Mouse (Mus musculus) ES-CJ7 (cell line): ENCODE measurements around the gene Gfpt1.
"Not testable (repeated sequence)": the region's sequence is repeated elsewhere in the genome, so short reads cannot be mapped to it uniquely, and the experiment has no call there.

ENCODE experiments used
- DNase-seq: peaks from one replicate; pipeline ENCODE4 v3.0.0; 2011; ENCODE audit warnings: low read depth, low spot score

The Gfpt1 gene

GRCm38 (mm10) chr6:87041431-87041830 is 1.2 kb upstream of the Gfpt1 start:
- DNase-seq = no peak

DNA sequence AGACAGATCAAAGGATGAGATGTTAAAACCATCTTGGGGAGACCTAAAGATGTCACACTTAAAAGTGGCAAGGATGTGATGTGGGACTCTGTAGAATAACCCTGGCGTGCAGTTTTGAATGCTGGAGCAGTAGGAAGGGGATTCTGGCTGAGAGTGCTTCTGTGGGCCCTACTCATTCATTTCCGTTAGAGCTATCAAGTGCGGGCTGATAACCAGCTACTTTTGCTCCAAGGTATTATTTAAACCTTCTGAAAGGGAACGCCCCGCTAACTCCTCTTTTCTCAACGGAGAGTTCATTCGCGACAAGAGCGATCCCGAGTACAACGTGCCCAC is 676 bp upstream of the Gfpt1 start:
- no peak for DNase-seq

DNA sequence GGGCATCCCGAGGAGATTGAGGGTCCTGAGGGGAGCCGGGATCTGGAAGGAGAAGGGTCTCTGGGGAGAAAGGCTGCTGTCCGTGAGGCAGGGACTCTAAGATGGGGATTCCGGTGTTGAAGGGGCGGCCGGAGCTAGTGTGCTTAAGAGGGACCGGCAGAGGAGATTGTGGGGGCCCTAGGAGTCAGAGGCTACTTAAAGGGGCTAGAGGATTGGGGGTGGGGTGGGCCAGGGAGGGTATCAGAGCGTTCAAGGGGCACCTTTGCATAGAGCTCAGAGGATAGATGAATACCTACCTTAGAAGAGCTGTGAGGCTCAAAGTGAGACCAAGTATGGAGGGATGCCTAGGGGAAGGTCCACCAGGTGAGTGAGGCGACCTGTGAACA is 478 bp downstream of the Gfpt1 start:
- DNase-seq = no peak

DNA sequence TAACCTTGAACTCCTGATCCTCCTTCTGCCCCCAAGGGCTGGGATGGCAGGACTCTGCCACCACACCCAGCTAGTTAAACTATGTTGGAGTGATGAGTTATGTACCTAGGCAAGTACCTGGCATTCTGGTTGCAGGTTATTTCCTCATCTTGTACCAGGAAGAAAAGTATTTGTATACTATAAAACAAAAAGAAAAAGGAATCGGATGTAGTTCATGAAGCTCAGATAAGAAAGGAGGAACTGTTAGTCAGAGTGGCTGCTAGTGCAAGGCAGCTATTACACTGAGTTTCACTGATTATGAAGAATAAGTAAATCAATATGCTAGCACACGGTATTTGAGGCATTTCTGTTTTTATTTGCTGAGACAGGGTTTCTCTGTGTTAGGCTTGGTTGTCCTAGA is 2.2 kb downstream of the Gfpt1 start:
- DNase-seq = no peak

- no peak for DNase-seq
These were observed 2.9 kb downstream of the Gfpt1 start for GRCm38 (mm10) chr6:87045507-87045906.

- DNase-seq = not testable (repeated sequence)
These were observed 6.1 kb downstream of the Gfpt1 start for GRCm38 (mm10) chr6:87048712-87049111.

GRCm38 (mm10) chr6:87051886-87052425 is 9.3 kb downstream of the Gfpt1 start:
- no peak for DNase-seq

DNA sequence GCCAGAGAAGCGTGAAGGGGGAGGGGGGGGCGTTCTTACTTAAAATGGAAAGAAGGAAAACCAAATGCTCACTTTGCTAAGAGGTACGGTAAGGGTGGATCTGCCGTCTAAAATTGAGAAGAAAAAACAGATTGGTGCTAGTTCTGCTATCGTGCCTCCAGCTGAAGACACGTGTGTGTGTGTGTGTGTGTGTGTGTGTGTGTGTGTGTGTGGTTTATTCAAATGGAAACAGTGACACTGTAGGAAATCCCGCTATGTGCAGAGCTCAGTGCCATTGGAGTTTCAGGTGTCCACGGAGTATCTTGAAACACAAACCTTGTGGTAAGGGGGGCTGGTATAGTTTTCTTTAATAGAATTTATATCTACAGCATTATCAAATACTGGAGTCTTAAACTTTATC is 11.5 kb downstream of the Gfpt1 start:
- no peak for DNase-seq

- DNase-seq = no peak
These were observed 17.1 kb downstream of the Gfpt1 start for GRCm38 (mm10) chr6:87059754-87060153.

DNA sequence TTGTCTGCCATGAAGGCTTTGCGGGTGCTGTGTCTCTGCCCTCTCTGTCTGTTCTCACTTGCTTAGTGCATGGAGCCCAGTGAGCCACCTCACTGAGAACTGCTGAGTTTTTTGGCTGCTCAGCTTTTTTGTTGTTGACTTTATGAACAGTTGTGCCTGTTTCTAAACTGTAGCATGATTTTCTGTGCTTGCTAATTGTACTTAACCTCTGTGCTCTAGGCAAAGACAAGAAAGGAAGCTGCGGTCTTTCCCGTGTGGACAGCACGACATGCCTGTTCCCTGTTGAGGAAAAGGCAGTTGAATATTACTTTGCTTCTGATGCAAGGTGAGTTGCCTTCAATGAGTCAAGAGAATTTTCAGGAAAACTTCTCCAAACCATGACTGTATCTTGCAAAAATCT is 20.9 kb downstream of the Gfpt1 start:
- no peak for DNase-seq

- no peak for DNase-seq
These were observed 25.6 kb downstream of the Gfpt1 start for GRCm38 (mm10) chr6:87068209-87068608.

GRCm38 (mm10) chr6:87069195-87069900 is 26.7 kb downstream of the Gfpt1 start:
- no peak for DNase-seq

DNA sequence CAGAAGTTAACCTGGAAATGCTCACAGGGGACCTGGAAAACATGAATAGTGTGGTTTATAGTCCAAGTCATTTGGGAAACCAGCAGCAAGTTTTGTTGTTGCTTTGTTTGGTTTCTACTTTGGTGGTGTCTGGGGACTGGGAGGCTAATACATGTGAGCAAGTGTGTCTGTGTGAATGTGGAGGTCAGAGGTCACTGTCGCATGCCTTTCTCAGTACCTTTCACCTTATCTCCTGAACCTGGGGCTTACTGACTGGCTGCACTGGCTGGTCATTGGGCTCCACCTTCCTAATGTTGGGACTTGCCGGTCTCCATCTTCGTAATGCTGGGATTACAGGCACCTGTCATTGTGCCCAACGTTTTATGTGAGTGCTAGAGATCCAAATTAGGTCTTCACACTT is 28.0 kb downstream of the Gfpt1 start:
- no peak for DNase-seq

DNA sequence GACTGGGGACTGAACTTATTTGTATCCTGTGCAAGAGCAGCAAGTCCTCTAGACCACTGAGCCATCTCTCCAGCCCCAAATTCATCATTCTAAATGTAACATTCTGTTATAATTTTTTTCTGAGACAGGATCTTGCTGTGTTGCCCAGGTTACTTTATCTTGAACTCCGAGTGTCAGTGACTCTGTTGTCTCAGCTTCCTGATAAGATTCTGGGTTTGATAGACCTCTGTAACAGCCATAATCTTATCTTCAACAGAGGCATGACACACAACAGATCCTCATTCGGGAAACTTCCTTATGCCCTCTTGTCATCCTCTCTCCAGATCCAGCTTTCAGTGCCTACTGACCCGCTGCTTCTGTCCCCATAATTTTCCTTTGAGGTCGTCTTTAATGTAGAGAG is 30.1 kb downstream of the Gfpt1 start:
- no peak for DNase-seq

- DNase-seq = no peak
These were observed 32.5 kb downstream of the Gfpt1 start for GRCm38 (mm10) chr6:87075092-87075685.

DNA sequence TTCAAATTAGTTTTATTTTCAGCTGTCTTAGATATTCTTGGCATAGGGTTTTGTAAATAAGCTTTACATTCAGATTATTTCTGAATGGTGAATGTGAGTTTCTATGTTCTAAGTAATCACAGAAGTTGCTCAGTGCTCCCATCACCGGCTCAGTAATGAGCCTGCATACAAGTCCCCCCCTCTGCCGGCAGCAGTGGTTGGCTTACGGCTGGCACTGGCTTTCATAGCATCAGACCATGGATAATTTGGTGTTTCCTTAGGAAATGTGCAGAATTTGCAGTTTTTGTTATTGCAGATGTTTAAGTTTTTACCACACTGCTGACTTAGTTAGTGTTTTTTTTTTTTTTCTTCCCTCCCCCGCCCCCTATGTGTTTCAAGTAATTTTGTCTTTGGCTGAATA is 36.8 kb downstream of the Gfpt1 start:
- no peak for DNase-seq

DNA sequence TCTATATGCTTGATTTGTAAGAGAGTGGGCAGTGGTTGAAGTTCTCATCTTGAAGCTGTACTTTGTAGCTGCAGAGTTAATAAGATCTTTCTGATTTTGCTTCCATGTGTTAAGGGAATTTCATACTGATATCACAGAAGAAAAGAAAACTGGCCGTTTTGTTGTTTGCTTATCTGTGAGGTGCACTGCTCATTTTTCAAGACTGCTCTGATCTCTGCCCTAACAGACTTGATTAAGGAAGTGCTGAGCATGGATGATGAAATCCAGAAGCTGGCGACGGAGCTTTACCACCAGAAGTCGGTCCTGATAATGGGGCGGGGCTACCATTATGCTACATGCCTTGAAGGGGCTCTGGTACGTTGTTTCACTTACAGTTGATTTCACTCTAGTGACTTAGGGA is 42.4 kb downstream of the Gfpt1 start:
- DNase-seq = no peak

- no peak for DNase-seq
These were observed 45.7 kb downstream of the Gfpt1 start for GRCm38 (mm10) chr6:87088356-87088755.

DNA sequence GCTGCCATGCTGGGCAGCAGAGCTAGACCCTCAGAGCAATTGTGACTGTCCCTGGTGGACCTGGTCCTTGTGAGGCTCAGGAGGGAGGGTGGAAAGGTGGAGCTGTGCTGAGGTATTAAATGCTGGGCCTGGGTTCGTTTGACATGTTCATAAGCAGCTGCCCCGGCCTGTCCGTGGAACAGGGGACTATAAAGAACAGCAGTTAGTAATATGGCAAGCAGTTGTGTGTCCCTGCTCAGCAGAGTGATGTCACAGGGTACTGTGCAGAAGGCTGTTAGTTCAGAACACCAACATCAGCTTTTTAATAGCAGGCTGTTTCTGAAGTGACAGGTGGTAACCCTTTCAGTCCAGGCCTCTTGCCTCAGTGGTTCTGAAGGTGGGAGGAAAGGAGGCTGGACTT is 48.2 kb downstream of the Gfpt1 start:
- DNase-seq = no peak

GRCm38 (mm10) chr6:87092476-87092875 is 49.8 kb downstream of the Gfpt1 start:
- no peak for DNase-seq

DNA sequence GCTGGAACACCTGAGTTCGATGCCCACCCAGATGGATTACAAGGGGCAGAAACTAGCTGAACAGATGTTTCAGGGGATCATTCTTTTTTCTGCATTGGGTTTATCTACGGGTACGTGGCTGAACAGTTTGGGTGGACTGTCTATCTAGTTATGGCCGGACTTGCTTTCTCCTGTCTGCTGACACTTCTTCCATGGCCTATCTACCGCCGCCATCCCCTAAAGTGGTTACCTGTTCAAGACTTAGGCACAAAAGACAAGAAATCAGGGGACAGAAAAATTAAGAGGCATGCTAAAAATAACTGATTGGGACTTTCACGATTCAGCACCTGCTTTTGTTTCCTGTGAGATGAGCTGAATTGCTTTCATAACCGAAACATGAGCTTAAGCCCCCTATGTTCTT is 51.0 kb downstream of the Gfpt1 start:
- not testable (repeated sequence) for DNase-seq

DNA sequence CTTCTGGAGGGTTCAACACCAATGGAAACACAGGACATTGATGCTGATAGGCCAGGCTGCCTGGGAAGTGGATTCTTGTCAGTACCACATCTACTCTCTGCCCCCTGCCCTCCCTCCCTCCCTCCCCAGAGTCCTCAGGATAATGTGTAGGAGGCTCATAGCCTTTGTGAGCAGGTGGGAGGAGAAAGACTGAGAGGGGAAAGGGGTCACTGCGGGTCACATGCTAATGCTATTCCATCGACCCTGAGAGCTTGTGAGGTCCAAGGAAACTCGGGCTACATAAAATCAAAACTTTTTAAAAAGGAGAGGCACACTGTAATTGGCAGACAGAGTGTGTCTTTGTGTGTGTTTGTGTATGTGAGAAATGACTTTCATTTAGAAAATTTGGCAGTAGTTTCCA is 56.6 kb downstream of the Gfpt1 start:
- DNase-seq = no peak

DNA sequence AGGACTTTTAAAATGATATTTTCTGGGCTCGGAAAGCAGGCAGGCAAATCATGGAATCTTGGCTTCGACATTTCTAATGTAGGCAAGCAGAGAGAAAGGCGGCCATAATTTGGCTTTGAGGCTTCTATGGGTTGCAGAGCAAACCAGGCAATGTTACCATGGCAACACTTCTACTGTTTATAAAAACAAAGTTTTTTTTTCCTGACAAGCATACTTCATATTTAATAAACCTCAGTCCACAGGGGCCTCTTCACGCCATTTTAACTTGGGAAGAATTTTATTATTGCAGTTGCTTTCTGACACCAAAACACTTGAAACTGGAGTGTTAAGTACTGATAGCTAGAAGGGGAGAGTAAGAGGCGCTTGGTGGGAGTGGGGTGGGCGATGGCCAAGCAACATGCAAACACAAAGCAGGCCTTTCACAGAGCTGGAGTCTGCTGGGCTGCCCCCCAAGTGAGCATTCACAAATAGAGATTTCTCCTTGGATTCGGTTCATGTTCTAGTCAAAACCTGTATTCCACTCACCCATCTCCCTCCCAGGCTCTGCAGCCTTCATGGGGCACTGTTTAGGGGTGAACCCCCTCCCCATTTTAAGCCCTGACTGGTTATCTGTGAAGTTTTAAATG is 57.1 kb downstream of the Gfpt1 start:
- DNase-seq = no peak
